Mouse (Mus musculus): ENCODE results near the gene Mrpl2. TPM values are rescaled to one million over a fixed set of nuclear protein-coding genes. Genes with fewer than 3 reads are reported as not detected.
A peak's percentile ranks its signal among the peaks of the same experiment; 100 is the strongest.

Gene Mrpl2
- polyA plus RNA-seq, 1 experiment from 2014 or later: 170 TPM

DNA sequence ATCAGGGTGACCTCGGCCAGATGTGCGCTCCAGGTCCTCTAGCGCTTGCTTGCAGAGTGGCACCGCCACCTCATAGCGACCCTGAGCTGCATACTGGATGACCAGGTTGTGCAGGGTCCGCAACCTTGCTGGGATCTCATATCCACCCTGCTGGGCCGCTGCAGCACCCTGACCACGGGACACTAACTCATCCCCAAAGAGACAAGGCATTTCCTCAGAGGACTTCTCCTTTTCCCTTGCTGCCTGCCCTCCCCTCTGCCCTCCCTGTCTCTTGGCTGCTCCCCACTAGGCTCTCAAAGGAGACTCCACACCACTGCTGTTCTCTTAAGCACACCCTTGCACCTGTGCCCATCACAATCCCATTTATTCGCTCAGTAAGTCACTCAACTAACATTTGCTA, 6.1 kb upstream of the Mrpl2 start:
- no peaks in the 10 kb centered on the region for H3K9me3 ChIP-seq (ENCODE audit: control insufficient read depth, low read length)
- 82% methylated on average over 9 of the region's 9 CpGs for WGBS
- H3K36me3 ChIP-seq (ENCODE audit: control insufficient read depth, insufficient read depth, low read length): peaks cover 18% of the 10 kb centered on the region
- H3K27me3 ChIP-seq (replicated peaks; ENCODE audit: control insufficient read depth, insufficient read depth, low read length): no peaks in the 10 kb centered on the region
- H3K27ac ChIP-seq (ENCODE audit: low read length): no peak overlapping the region
- ATAC-seq: no peak
- H3K4me1 ChIP-seq (ENCODE audit: control insufficient read depth, insufficient read depth, low read length): peaks cover 5% of the 10 kb centered on the region; the same call in 1 of the 2 replicates
- no peak overlapping the region for H3K4me3 ChIP-seq (ENCODE audit: low read length)
- no peak overlapping the region for H3K9ac ChIP-seq (ENCODE audit: low read depth, low read length)
- H3K4me2 ChIP-seq (ENCODE audit: low read depth, low read length): no peak overlapping the region

DNA sequence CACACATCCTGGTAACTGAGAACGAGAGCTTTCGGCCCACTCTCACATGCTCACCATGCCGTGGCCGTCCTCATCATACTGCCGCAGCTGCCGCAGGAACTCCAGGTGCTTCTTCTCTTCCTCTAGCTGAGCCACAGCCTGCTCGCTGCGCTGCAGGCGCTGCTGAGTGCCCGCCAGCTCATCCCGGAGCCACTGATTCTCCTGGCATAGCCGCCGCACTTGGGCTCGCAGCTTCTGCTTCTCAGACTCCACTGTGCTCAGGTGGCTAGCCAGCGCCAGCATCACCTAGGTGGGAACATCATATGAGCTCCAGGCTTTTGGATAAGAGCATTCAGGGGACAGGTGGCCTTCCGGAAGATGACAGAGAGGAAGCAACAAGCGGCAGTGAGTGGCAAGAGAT, 4.0 kb upstream of the Mrpl2 start:
- no peak for ATAC-seq
- no peak overlapping the region for H3K27ac ChIP-seq (ENCODE audit: low read length)
- 90% methylated on average over 17 of the region's 17 CpGs for WGBS
- peaks cover 11% of the 10 kb centered on the region for H3K36me3 ChIP-seq (ENCODE audit: control insufficient read depth, insufficient read depth, low read length)
- no peak overlapping the region for H3K4me3 ChIP-seq (ENCODE audit: low read length)
- H3K9me3 ChIP-seq (ENCODE audit: control insufficient read depth, low read length): no peaks in the 10 kb centered on the region
- H3K4me1 ChIP-seq (ENCODE audit: control insufficient read depth, insufficient read depth, low read length): peaks cover 8% of the 10 kb centered on the region; the same call in 1 of the 2 replicates
- no peak overlapping the region for H3K9ac ChIP-seq (ENCODE audit: low read depth, low read length)
- H3K4me2 ChIP-seq (ENCODE audit: low read depth, low read length): no peak overlapping the region
- H3K27me3 ChIP-seq (replicated peaks; ENCODE audit: control insufficient read depth, insufficient read depth, low read length): no peaks in the 10 kb centered on the region

DNA sequence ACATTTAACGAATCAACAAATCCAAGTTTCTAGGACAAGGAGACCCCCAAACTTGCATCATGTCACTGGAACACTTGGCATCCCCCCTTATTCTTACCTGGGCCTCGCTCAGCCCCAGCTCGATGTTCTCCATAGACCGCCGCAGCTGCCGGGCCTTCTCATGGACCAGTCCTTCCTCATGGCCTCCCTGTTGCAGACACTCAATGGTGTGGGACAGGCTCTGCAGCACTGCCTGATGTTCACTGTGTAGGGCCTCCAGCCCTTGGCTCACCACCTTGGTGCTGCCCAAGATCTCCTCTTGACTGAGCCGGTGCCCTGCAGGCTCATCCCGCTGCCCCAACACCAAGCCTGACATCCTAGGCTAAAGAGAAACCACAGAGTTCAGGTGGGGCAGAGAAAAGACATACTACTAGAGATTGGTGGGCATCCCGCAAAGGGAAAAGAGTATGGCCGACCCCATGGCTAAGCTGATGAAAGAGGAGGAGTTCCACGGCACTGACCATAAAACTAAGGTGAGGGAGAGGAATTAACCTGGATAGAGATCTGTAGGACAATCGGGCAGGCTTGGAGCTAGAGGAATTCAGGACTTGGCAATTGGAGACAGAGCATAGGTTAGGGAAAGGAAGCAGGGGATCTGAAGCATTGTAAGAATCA, 1.8 kb upstream of the Mrpl2 start:
- H3K27ac ChIP-seq (ENCODE audit: low read length): peak overlapping the region; percentile 97
- H3K27me3 ChIP-seq (replicated peaks; ENCODE audit: control insufficient read depth, insufficient read depth, low read length): no peaks in the 10 kb centered on the region
- H3K4me3 ChIP-seq (ENCODE audit: low read length): peak overlapping the region; percentile 85
- H3K36me3 ChIP-seq (ENCODE audit: control insufficient read depth, insufficient read depth, low read length): peaks cover 11% of the 10 kb centered on the region
- peaks cover 7% of the 10 kb centered on the region; the same call in 1 of the 2 replicates for H3K4me1 ChIP-seq (ENCODE audit: control insufficient read depth, insufficient read depth, low read length)
- ATAC-seq: no peak
- peak overlapping the region; percentile 80 for H3K9ac ChIP-seq (ENCODE audit: low read depth, low read length)
- H3K4me2 ChIP-seq (ENCODE audit: low read depth, low read length): peak overlapping the region; percentile 90
- 72% methylated on average over 12 of the region's 12 CpGs for WGBS
- H3K9me3 ChIP-seq (ENCODE audit: control insufficient read depth, low read length): no peaks in the 10 kb centered on the region

DNA sequence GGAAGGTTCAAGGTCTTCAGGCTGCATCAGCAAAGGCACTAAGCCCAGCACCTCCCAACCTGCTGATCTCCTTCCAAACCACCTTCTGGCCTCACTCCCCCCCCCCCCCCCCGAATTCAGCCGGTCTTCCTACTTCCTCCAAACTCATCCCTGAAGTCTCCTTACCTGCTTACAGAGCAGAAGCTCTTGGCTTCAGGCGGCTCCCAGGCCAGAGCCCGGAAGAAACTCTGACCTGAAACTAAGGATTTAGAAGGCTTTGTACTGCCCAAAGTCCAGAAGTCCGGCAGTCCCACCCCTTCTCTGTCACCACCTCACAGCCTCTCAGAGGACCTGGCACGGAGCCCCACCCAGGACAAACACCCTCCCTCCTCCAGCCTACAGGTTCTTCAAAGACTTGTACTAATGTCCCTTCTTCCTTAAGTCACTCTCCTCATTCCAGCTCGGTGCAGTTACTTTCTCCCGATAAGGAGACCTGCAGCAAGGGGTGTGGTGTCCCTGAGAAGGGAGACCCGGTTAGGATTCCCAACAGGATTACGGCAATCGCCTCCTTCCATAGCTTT, 1.0 kb upstream of the Mrpl2 start:
- peak overlapping the region; percentile 85 for H3K4me3 ChIP-seq (ENCODE audit: low read length)
- no peaks in the 10 kb centered on the region for H3K27me3 ChIP-seq (replicated peaks; ENCODE audit: control insufficient read depth, insufficient read depth, low read length)
- peaks cover 7% of the 10 kb centered on the region for H3K36me3 ChIP-seq (ENCODE audit: control insufficient read depth, insufficient read depth, low read length)
- H3K9me3 ChIP-seq (ENCODE audit: control insufficient read depth, low read length): no peaks in the 10 kb centered on the region
- H3K4me1 ChIP-seq (ENCODE audit: control insufficient read depth, insufficient read depth, low read length): peaks cover 7% of the 10 kb centered on the region; the same call in 1 of the 2 replicates
- peak; percentile 84 for ATAC-seq
- peak overlapping the region; percentile 90 for H3K4me2 ChIP-seq (ENCODE audit: low read depth, low read length)
- WGBS: 8% methylated on average over 11 of the region's 11 CpGs
- peak overlapping the region; percentile 80 for H3K9ac ChIP-seq (ENCODE audit: low read depth, low read length)
- peak overlapping the region; percentile 97 for H3K27ac ChIP-seq (ENCODE audit: low read length)

DNA sequence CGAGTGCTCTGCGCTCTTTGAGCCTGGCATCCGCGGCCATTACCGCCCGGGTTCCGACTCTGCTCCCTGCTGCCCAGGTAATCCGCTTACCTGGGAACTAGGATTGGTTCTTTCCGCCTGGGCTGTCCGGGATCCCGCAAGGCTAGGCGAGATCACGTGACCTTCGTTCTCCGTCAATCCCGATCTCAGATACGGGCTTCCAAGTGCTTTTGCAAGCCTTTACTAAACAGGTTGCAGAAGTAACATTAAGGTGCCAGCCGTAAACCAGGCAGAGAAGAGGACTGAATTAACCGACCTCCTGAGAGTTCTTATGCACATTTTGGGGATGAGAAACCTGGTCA, 263 bp downstream of the Mrpl2 start:
- WGBS: under 1% methylated on average over 19 of the region's 19 CpGs
- Histone ChIP-seq H3K4me3 (ENCODE audit: low read length) (peak overlapping the region; percentile 85), H3K9ac (ENCODE audit: low read depth, low read length) (peak overlapping the region; percentile 88), H3K27ac (ENCODE audit: low read length) (peak overlapping the region; percentile 84), H3K27me3 (replicated peaks; ENCODE audit: control insufficient read depth, insufficient read depth, low read length) (no peaks in the 10 kb centered on the region), H3K4me1 (ENCODE audit: control insufficient read depth, insufficient read depth, low read length) (peaks cover 11% of the 10 kb centered on the region), H3K4me2 (ENCODE audit: low read depth, low read length) (peak overlapping the region; percentile 77), H3K36me3 (ENCODE audit: control insufficient read depth, insufficient read depth, low read length) (peaks cover 7% of the 10 kb centered on the region), H3K9me3 (ENCODE audit: control insufficient read depth, low read length) (no peaks in the 10 kb centered on the region)
- peak; percentile 10 for ATAC-seq

DNA sequence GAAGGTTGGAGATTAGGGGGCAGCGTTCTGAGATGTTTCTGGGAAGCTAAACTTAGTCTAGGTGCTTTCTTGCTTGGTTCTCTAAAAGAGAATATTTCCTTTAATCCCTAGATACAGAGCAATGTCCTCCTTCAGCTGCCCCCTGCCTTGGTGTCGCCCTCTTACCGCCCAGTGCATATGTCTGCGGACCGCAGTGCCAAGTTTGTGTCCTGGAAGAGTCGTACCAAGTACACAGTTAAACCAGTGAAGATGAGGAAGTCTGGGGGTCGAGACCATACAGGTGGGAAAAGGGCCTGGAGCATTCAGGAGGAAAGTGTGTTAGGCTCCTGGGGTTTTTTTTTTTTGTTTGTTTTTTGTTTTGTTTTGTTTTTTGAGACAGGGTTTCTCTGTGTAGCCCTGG, 1.2 kb downstream of the Mrpl2 start:
- peak overlapping the region; percentile 77 for H3K4me2 ChIP-seq (ENCODE audit: low read depth, low read length)
- no peaks in the 10 kb centered on the region for H3K27me3 ChIP-seq (replicated peaks; ENCODE audit: control insufficient read depth, insufficient read depth, low read length)
- H3K4me1 ChIP-seq (ENCODE audit: control insufficient read depth, insufficient read depth, low read length): peaks cover 20% of the 10 kb centered on the region
- H3K27ac ChIP-seq (ENCODE audit: low read length): no peak overlapping the region
- no peaks in the 10 kb centered on the region for H3K9me3 ChIP-seq (ENCODE audit: control insufficient read depth, low read length)
- ATAC-seq: no peak
- peak overlapping the region; percentile 85 for H3K4me3 ChIP-seq (ENCODE audit: low read length)
- H3K9ac ChIP-seq (ENCODE audit: low read depth, low read length): peak overlapping the region; percentile 88; the same call in 1 of the 2 replicates
- 87% methylated on average over 7 of the region's 7 CpGs for WGBS
- H3K36me3 ChIP-seq (ENCODE audit: control insufficient read depth, insufficient read depth, low read length): no peaks in the 10 kb centered on the region

DNA sequence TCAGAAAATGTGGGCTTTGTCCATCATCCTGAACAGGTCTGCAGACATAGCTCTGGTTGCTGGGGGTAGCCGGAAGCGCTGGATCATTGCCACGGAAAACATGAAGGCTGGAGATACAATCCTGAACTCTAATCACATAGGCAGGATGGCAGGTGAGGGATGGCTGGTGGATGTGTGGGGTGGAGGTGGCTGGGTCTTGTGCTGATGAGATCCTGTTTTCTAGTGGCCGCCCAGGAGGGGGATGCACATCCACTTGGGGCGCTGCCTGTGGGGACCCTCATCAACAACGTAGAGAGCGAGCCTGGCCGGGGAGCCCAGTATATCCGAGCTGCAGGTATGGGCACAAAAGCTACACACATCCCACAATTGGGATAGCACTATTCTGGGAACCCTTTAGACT, 2.4 kb downstream of the Mrpl2 start:
- WGBS: 88% methylated on average over 9 of the region's 9 CpGs
- H3K9me3 ChIP-seq (ENCODE audit: control insufficient read depth, low read length): no peaks in the 10 kb centered on the region
- H3K4me1 ChIP-seq (ENCODE audit: control insufficient read depth, insufficient read depth, low read length): peaks cover 28% of the 10 kb centered on the region
- H3K4me3 ChIP-seq (ENCODE audit: low read length): no peak overlapping the region
- no peak overlapping the region for H3K9ac ChIP-seq (ENCODE audit: low read depth, low read length)
- peaks cover 4% of the 10 kb centered on the region; the same call in 1 of the 2 replicates for H3K36me3 ChIP-seq (ENCODE audit: control insufficient read depth, insufficient read depth, low read length)
- H3K4me2 ChIP-seq (ENCODE audit: low read depth, low read length): no peak overlapping the region
- H3K27me3 ChIP-seq (replicated peaks; ENCODE audit: control insufficient read depth, insufficient read depth, low read length): no peaks in the 10 kb centered on the region
- no peak overlapping the region for H3K27ac ChIP-seq (ENCODE audit: low read length)
- no peak for ATAC-seq

DNA sequence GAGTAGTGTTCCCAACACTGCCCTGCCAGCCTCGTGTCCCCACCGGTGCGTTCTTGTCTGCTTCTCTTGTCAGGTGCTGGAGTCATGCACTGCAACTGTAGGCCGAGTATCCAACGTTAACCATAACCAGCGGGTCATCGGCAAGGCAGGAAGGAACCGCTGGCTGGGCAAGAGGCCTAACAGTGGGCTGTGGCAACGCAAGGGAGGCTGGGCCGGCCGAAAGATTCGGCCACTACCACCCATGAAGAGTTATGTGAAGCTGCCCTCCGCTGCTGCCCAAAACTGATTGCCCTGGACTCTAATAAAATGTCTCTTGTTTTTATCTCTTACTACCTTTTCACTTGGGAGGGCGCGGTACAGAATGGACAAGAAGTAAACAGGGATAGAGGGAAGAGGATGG, 3.8 kb downstream of the Mrpl2 start:
- Histone ChIP-seq H3K27me3 (replicated peaks; ENCODE audit: control insufficient read depth, insufficient read depth, low read length) (no peaks in the 10 kb centered on the region), H3K9me3 (ENCODE audit: control insufficient read depth, low read length) (no peaks in the 10 kb centered on the region), H3K4me2 (ENCODE audit: low read depth, low read length) (peak overlapping the region; percentile 85), H3K4me1 (ENCODE audit: control insufficient read depth, insufficient read depth, low read length) (peaks cover 27% of the 10 kb centered on the region), H3K9ac (ENCODE audit: low read depth, low read length) (peak overlapping the region; percentile 83), H3K4me3 (ENCODE audit: low read length) (peak overlapping the region; percentile 77), H3K36me3 (ENCODE audit: control insufficient read depth, insufficient read depth, low read length) (peaks cover 17% of the 10 kb centered on the region), H3K27ac (ENCODE audit: low read length) (peak overlapping the region; percentile 93)
- ATAC-seq: no peak
- WGBS: 30% methylated on average over 15 of the region's 15 CpGs

DNA sequence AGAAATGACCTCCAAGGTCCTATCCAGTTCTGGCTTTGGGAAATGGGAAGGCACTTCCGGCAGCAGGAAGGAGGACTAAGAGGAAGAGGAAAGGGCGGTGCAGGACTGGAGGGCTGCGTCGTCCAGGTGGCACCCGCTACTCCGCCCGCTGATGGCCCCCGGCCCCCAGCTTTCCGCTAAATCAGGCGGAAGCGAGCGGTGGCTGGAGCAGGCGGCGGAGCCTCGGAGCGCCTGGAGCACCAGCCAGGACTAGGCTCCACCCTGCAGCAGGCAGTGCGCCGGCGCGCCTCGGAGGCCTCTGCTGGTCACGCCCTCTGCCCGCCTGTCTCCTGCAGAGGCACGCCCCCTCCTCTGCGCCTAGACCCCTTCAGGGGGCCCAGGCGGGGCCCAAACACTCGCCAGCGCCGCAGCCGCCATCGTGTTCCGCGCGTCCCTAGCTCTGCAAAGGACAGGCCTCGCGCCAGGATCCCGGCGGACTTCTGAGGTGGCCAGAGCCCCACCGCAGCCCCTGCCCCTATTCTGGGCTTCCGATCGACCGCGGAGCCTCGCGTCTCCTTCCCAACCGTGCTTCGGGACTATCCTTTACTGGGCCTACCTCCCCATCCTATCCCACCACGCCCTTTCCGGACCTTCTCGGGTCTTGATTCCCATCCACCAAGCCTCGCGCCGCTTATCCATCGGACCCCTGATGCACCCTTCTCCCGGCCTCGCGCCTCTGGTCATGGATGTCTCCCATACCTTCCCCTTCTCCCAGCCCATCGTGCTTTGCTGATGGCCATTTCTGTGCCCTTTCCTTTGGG, 4.4 kb downstream of the Mrpl2 start, which contains the start of gene Cul7:
Cul7 (plus strand) TSS at position 106 of the 800 bp plus-strand sequence.
- WGBS: under 1% methylated on average over 58 of the region's 58 CpGs

More for the DNA sequence above, 4.4 kb downstream of the Mrpl2 start, which contains the start of gene Cul7:
- peaks cover 20% of the 10 kb centered on the region for H3K36me3 ChIP-seq (ENCODE audit: control insufficient read depth, insufficient read depth, low read length)
- no peaks in the 10 kb centered on the region for H3K27me3 ChIP-seq (replicated peaks; ENCODE audit: control insufficient read depth, insufficient read depth, low read length)
- peak within 1 kb of the TSS; percentile 93 for H3K27ac ChIP-seq (ENCODE audit: low read length)
- H3K4me2 ChIP-seq (ENCODE audit: low read depth, low read length): peak within 1 kb of the TSS; percentile 85
- no peaks in the 10 kb centered on the region for H3K9me3 ChIP-seq (ENCODE audit: control insufficient read depth, low read length)
- peak; percentile 94 for ATAC-seq
- peak within 1 kb of the TSS; percentile 83 for H3K9ac ChIP-seq (ENCODE audit: low read depth, low read length)
- H3K4me1 ChIP-seq (ENCODE audit: control insufficient read depth, insufficient read depth, low read length): peaks cover 26% of the 10 kb centered on the region
- H3K4me3 ChIP-seq (ENCODE audit: low read length): peak within 1 kb of the TSS; percentile 77
